Mouse (Mus musculus) adrenal gland, postnatal 36 days (tissue): ENCODE data around the gene Cd27. TPM values are rescaled to one million over a fixed set of nuclear protein-coding genes. Genes with fewer than 3 reads are reported as not detected.
A peak's percentile ranks its signal among the peaks of the same experiment; 100 is the strongest.

Source experiments
- DNase-seq, 2 experiments: peaks; one replicate each; pipeline ENCODE4 v3.0.0; 2021; ENCODE audit warnings: mixed read lengths in 1 of 2
- total RNA-seq, 2 experiments: library from RNA; stranded (reverse); gene quantifications; 2 replicates each; pipeline ENCODE4 v1.2.3; 2021

Cd27 gene
- total RNA-seq, 2 experiments from 2014 or later, result 0.40 to 0.63 TPM

DNA sequence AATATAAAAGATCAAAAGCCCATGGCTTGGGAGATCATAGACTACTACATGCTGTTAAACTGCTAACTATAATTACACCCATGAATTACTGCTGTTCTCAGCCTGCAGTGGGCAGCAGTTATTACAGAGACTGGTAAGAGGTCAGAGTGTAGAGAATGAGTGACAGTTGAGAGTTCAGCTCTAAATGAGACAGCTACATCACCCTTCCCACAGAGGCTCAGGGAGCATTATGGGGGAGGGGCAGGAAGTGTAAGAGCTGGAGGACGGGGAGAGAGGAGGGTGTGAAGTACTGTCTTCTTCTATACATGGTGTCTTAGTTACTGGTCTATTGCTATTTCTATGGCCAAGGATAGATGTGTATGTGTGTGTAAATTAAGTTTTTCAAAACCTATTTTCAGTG lies 7.7 kb upstream of the Cd27 start:
- no peak for DNase-seq

DNA sequence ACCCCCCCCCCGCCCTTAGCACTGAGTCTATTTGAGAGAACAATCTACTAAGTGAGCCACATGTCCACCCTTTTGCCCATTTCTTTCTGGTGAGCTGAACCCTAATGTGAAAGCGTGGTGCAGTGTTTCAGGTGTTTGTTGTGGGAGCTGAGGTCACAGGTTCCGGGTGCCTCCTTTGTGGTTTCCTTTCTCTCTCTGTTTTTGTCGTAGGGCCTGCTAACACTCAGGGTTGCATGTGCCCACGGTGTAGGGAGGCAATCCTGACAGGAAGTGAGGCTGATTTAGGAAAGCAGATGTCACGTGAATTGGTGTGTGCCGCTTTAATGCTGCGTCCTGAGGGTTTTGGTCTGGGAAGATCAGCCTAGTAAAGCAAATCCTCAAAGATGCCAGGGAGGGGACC lies 4.8 kb upstream of the Cd27 start:
- DNase-seq, result no peak

DNA sequence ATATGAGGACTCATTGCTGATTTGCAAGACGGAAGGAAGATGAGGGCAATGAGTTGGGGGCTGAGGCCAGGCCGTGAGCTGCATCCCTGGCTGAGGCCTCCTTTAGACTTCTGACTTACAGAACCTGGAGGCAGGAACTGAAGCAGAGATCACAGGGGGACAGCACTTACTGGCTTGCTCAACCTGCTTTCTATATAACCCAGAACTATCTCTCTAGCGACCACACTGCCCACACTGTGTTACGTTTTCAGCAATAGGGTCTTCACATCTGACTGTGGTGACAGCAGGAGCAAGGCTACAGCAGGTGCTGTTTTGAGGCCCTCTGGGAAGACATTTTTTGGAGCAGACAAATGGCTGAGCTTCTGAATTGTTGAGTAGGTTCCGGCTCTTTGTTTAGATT lies 3.8 kb upstream of the Cd27 start:
- DNase-seq, result no peak

DNA sequence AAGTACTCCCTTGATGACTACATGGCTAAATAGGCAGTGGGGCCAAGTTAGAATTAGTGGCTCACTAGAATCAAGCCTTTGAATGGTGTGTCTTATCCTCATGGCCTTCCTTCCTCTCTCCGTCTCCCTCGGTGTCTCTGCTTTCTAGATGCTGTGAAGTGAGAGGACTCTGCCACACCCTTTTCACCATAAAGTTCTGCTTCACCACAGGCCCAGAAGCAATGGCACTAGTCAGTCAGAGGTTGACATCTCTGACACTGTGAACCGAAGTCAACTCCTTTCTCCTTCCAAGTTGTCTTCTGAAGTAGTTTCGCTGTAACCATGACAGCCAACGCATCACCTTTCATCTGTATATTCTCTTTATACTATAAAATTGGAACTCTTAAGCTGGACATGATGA lies 2.7 kb upstream of the Cd27 start:
- no peak for DNase-seq

DNA sequence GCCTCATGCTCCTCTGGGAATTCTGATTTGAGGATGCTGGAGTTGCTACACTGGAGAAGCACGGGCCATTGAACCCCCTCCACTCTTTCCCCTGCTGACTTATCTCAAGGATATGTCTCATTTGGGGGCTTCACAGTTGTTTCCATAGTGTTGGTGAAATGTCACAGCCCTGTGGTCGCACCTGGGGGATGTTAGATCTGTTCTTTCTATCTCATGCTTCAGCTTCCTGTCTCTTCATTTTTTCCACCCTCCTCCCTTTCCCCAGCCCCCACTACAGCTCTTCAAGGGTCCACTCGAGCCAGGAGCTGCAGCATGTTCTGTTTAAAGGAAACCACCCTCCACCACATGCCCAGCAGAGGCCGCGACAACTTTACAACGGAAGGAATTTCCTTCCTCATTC lies 1.6 kb upstream of the Cd27 start:
- no peak for DNase-seq

DNA sequence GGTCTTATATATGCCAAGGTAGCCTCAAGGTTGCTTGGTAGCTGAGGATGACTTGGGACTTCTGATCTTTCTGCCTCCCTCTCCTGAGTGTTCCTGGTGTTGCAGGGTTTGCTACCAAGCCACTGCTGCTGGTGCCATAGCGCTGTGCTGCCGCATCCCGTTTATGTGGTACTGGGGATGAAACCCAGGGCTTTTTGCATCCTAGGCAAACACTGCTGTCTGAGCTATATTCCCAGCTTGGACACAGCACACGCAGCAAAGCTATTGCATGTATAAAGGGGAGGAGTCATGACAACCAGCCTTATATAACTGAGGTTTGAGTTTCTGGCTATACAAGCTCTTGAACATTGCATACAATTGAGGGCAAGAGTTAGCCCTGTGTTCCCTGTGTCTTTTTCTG lies 611 bp upstream of the Cd27 start:
- DNase-seq, result no peak

DNA sequence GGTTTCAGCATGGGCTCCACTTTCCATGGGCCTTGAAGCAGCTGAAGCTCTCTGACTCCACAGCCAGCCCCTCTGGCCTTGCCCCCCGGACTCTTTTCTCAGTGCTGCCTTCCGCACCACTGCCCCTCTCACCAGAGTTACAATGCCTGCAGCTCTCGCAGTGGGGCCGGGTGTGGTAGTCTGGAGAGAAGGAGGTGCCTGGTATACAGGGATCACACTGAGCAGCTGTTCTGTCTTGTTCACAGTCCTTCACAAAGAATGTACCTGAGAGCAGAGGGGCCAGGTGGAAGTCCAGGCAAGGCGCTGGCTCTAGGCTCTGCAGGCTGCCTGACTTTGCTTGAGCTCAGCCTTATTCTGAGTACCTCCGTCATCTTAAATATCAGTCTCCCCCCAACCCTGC lies 469 bp downstream of the Cd27 start:
- DNase-seq, result no peak

DNA sequence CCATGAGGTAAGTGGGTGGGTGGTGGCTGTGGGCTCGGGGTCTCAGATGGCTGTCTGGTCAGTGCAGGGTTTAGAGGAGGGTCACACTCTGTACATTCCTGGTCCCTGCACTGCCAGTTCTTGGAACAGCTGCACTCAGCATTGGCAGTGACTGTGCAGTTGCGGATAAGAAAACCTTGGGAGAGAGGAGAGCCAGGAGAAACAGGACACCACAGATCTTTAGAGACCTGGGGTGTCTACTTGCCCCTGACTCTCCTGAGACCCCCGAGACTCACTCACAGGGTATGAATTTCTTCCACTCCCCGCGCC lies 2.3 kb downstream of the Cd27 start:
- no peak for DNase-seq

DNA sequence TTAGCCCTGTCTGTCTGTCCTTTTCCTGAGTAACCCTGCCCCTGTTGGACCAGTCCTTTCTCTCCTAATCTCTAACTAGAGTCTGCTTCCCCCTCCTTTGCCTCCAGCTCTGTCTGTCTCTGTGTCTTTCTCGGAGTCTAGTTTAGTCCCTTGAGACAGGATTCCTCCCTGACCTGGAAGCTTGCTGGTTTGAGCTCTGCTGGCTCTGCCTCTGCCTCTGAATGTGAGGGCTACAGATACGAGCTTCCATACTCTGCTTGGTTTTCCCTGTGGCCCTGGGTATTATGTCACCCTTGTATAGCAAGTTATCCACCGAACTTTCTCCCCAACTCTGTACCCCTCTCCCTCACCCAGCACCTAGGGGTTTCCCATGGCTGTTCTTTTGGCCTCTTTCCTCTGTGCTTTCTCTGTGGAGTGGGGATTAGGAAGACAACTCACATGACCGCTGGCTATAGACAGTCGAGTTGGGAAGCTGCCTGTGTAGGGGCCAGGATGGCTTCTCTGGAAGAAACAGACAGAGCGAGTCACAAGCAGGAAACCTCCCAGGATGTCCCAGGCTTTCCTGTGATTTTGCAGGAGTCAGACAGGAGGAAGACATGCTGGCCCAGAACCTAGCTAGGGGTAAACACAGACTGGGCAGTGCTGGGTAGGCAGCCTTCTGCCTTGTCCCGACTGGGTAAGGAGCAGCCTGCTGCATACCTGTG lies 2.8 kb downstream of the Cd27 start:
- DNase-seq, result no peak

DNA sequence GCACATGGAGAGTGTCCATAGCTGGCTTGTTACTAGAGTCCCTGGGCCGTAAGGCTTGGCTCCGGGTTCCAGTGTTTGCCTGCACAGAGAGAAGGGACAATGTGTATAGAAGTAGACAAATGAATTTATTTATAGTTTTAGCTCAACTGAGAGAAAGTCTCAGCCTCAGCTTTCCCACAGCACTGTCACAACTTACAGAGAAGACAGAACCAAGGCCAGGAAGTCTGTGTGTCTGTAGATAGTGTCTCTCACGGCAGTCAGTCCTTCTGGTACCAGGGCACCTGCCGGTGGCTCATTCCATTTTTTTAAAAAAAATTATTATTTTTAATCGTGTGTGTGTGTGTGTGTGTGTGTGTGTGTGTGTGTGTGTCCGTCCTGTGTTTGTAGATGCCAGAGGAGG lies 4.3 kb downstream of the Cd27 start:
- DNase-seq, result no peak

DNA sequence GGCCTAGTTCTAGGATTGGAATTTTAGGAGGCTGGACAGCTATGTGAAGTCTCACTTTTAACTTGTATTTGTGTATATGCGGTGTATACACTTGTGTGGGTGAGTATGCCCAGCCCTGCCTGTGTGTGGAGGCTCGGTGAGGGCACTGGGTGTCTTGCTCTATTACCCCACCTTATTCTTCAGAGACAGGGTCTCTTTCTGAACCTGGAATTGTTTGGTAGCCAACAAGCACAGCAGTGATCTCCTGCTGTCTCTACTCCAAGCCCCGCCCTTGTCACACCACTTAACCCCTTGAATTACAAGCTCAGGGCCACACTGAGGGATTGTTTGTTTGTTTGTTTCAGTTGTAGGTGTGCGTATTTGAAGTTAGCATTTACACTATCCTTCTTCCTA lies 4.8 kb downstream of the Cd27 start:
- no peak for DNase-seq

DNA sequence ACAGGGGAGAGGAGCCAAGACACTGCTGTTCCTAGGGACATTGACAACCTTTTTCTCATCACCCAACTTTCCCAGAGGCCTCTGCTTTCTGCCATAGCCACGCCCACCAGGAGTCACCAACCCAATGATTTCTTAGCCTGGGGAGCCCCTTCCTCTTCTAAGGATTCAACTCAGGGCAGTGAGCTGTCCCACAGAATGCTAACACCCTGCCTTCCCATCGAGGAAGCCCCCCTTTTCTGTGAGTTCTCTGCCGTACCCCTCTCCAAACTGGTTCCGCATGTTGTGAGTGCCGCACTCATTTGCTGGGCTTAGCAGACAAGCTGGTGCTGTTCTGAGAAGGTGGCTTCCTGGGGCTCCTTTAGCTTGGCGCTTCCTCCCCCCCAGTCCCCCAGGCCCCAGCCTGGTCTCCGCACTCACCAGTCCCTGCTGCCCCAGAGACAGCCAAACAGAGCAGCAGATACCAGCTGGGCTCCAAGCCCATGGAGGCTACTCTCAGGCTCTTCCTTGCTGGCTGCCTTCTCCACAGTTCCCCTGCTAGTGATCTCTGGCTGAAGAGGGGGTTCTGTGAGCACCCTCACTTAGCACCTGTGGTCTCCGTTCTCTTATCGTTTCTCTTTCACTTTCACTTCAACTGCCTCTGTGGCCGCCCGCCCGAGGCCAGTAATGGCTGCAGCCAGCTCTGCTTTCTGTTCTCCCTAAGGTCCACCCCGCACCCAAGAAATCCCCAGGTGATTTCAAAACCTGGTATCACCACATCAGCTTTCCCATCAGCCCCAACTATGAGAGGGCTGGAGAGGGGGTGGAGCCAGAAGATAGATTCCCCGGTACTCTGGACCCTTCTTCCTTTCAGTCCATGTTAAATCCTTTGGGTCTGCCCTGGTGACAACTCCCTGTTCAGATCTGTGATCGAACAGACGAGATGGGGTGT lies 5.4 kb downstream of the Cd27 start, which contains the start of gene Tapbpl:
Tapbpl (minus strand) TSS at position 744 of the 928 bp plus-strand sequence.
- DNase-seq, result peak; percentile 77 to 80

DNA sequence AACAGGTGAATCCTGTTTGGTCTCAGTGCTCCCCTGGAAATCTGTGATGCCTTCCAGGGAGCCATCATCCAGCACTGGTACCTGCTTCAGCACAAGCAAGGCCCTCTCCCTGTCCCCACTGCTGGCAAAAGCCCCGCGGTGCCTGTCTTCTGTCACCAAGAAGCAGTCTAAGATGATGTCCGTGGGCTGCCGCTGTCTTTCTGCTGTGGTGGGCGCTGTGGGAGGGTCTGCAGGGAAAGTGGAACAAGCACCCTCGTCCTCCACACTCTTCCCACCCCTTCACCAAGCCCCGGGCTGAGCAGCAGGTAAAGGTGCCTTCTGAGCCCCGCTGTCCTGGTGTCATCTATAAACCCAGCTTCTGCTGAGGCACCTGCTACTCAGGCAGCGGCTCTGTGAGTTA lies 6.2 kb downstream of the Cd27 start:
- no peak for DNase-seq

DNA sequence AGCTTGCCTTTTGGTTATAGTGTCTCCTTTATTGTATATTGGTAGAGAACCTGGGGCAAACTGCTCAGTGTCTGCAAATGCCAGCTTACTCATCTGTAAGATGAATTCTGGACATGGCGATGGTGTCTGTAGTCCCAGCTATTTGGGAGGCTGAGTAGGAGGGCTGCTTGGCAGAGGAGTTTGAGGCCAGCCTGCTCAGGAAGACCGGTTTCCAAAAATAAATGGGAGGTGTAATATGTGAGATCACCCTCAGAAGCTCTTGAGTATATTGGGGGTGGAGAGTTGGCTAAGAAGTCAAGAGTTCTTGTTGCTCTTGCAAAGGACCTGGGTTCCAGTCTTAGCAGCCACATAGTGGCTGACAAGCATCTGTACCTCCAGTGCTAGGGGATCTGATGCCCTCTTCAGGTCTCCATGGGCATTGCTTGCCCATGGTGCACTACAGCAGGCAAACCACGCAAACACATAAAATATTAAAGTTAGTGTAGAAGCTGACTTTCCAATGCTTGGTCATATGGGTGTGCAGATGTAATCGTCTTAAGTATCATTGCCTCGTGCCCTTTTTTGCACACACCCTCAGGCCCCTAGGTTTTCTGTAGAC lies 11.2 kb downstream of the Cd27 start:
- DNase-seq, result peak in 1 of 2 experiments; percentile 50

DNA sequence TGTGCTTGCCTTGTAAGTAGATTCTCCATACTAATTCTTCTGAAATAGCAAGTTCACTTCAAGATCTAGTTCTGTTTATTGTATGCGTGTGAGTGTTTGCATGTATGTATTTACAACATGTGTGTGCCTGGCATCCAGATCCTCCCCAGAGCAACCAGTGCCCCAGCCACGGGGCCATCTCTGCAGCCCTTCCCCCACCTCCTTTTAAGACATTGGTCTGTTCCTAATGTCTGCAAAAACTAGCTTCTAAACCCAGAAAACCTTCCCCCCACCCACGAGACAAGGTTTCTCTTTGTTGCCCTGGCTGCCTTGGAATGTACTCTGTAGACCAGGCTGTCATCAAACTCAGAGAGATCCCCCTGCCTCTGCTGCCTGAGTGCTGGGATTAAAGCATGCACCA lies 14.2 kb downstream of the Cd27 start:
- no peak for DNase-seq

DNA sequence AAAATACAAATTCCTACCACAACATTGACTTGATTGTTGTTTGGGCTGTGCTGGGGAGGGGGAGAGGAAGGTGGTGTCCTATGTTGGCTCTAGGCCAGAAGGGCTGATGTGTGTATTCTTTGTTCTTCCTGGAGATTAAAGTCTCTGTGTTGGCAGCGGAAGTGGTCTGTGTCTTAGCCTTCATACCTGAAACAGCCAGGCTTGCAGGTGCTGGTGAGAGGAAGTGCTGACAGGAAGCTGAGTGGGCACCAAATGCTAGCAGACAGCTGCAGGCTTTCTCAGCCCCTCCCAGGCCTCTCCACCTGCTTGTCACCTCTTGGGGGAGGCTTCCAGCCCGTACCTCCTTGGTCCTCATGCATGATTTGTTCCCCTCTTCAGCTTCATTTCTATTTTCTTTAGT lies 14.7 kb downstream of the Cd27 start:
- DNase-seq, result no peak

DNA sequence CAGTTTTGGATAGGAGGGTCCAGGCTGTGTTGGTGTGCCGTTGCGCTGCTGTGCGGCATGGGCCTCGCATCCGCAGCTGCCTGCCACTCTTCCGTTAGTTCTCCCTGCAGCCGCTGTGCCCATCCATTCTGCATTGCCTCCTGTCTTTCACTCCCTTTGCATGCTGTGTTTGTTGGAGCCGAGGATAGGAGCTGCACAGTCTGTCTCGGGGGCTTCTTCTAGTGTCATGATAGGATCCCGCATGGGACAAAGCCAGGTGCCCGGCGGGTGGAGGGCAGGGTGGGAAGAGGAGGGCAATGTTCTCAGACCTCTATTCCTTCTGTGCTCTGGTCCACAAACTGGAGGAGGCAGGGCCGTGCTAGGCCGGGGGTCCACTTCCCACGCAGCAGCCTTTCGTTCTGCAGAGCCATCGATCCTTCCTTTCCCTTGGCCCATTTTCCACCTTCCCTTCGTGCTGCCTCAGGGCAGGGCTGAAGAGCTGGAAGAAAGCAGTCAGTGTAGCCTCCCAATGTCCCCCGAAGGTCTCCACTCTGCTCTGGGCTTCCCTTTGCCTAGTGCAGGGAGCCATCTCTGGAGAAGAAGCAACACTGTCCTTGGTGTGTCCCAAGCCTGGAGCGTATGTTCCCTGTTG lies 15.6 kb downstream of the Cd27 start:
- DNase-seq, result no peak

DNA sequence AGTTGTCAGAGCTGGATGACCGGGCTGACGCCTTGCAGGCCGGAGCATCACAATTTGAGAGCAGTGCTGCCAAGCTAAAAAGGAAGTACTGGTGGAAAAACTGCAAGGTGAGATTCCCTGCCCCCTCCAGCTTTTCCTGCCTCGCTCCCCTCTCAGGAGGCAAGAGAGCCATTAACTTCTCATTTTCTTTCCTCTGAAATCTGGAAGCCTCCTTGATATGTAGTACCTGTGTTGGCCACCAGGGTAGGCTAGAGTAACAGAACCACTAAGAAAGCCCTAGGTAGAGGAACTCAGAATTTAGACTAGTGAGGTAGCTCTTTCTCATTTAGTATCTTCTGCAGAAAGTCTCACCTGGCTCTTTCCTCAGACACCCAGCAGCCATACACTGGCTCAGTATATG lies 17.8 kb downstream of the Cd27 start:
- DNase-seq, result peak; percentile 47 to 50

DNA sequence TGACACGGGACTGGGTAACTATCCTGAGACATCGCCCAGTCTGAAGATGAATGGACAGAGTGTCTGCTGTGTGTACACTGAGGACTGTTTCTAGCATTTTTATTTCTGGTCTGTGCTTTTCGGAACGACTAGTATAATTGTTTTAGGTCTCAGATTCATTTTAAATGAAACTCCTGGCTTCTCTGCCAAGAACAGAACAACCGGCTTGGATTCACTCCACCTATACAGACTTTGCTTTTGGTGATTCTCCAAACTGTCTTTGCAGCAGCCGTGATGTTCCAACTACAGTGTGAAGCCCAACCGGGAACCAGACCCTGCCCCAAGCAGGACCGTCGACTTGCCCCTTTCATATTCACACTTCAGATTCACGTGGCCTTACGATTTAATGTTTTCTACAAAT lies 18.9 kb downstream of the Cd27 start:
- no peak for DNase-seq

DNA sequence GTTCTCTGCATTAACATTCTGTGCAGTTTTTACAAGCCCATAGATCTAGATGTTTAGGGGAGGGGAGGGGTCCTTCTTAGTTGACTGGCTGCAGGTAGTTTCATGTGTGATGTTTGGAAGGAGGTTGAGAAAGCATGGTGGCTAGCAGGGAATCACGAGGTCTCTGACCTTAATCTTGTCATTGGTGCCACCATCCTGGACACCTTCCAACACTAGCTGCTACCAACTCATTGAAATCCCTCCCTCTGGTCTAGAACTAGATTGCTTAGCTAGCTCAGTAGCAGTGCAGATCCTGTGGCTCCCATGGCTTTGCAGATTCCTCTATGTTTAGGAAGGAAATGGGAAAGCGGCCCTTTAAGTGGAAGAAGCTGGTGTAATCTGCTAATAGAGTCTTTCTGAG lies 19.9 kb downstream of the Cd27 start:
- peak; percentile 66 to 72 for DNase-seq

DNA sequence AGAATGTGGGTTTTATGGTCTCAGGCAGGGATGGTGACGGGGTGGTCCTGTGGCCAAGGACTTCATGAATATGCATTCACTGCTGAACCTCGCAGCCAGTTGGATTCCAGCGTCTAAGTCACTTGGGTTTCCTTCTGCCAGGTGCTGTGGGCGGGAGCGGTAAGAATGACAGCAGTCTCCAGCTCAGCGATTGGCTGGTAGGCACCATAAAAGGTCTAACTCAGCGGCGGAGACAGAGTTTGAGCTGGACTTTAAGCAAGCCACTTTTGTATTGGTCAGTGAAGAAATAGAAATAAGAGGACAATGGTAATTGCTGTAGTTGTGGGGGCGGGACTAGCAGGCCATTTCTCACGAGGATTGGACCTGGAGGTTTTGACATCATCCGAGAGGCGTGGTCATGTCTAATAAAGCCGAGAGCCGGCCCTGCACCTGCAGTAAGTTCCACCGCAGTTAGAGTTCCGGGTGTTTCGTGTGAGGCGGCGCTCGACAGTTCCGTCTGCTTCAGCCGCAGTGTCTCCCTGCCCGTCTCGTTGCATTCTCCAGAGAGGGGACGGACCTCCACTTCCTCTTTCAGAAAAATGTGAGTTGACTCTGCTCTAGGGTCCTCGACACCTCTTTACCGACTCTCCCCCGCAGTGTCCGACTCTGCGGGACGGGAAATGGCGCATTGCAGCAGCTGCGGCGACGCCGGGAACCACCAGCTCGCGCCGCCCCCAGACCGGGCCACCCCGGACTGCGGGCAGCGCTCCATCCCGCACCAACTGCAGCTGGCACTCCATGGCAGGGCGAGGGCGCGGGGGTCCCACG lies 21.5 kb downstream of the Cd27 start, which contains the start of gene Vamp1:
Vamp1 (plus strand) TSS at position 404 of the 807 bp plus-strand sequence.
- peak; percentile 93 to 94 for DNase-seq

DNA sequence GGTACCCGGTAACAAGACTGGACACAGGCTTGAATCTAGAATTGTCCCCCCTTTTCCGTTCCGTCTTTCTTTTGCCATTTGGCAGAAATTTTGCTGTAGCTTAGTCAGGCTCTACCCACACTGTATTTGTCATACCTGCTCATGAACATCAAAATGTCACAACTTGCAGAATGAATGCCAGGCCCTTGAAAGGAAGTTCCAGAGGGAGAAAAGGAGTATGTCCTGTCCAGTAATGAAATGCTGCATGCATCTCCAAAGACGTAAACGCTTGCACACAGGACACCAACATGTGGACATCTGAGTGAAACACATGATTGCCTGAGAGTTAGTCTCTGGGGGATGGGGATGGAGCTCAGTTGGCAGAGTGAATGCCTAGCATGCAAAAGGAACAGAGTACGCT lies 23.1 kb downstream of the Cd27 start:
- no peak for DNase-seq
